Mouse (Mus musculus) olfactory bulb, adult 2 months (tissue): ENCODE measurements around the gene Htra2.

Experiments used
- CTCF ChIP-seq: fragments of 200-500 bp; IDR thresholded peaks from 2 replicates; pipeline ENCODE4 v1.5.1; 2012; ENCODE audit warnings: low read depth, mild to moderate bottlenecking, low read length, moderate library complexity; ENCODE audit not compliant: insufficient read depth
- POLR2A ChIP-seq: fragments of 200-500 bp; IDR thresholded peaks from 2 replicates; pipeline ENCODE4 v1.6.1; 2012; ENCODE audit warnings: mild to moderate bottlenecking, low read depth, low read length, moderate library complexity; ENCODE audit not compliant: insufficient read depth

- TF ChIP-seq POLR2A (no peak), CTCF (no peak)
These were observed 30.7 kb downstream of the Htra2 start for GRCm38 (mm10) chr6:83024421-83024820.
